In genomic region chr10:92556526-92557422, GRCm38 (mm10) we compare ENCODE assay signal across 11 mouse cellular contexts.
DNase-seq lines count a peak whose midpoint lies in the region; ATAC-seq and TF ChIP-seq lines count a peak whose summit lies in the region.
"Had no signal": no experiment of that assay in that cellular context is flagged by ENCODE, and none has a peak within 500 bp of the region (broad histone marks: within the 10 kb centered on the region; RNA-seq: fewer than 3 reads in every experiment).

No protein-coding gene starts in this region.

- intact Hi-C loops in left cerebral cortex, postnatal 4 days (cut with DNase I): no loop called here

- peaks cover 35% of the 10 kb centered on the region for H3K4me1 ChIP-seq in forebrain, embryonic 13.5 days
- peaks cover 7% of the 10 kb centered on the region; the same call in 1 of the 2 replicates for H3K4me1 ChIP-seq in limb, embryonic 14.5 days (ENCODE audit: control insufficient read depth, insufficient read depth, low read length)
- H3K4me1 ChIP-seq in stomach, embryonic 15.5 days: peaks cover 9% of the 10 kb centered on the region; the same call in 1 of the 2 replicates
- H3K4me1 ChIP-seq: megakaryocyte, embryonic 14.5 days had no signal

- DNase-seq in left cerebral cortex, postnatal 4 days: peak; percentile 29
- DNase-seq in left cerebral cortex, adult 11 months (ENCODE audit: low spot score): no peak
- DNase-seq in limb, embryonic 14.5 days (ENCODE audit: low spot score): peak; percentile 10
- DNase-seq in heart, adult 9 months (ENCODE audit: low spot score in 2 of 2): no peak
- DNase-seq in heart, adult 8-10 months (ENCODE audit: low spot score): no peak
- no peak for DNase-seq in layer of hippocampus, adult 9-10 months (ENCODE audit: low spot score)
- DNase-seq: adrenal gland, postnatal 14 days had no signal

- peak overlapping the region; percentile 85 for H3K27ac ChIP-seq in forebrain, embryonic 13.5 days
- no peak overlapping the region for H3K27ac ChIP-seq in limb, embryonic 14.5 days (replicated peaks; ENCODE audit: low read depth, low read length)
- no peak overlapping the region for H3K27ac ChIP-seq in stomach, embryonic 15.5 days

- ATAC-seq in forebrain, embryonic 13.5 days: peak; percentile 87
- no peak; the same call in 1 of the 2 replicates for ATAC-seq in limb, embryonic 14.5 days (ENCODE audit: low FRiP score, low read depth)
- ATAC-seq in stomach, embryonic 15.5 days (ENCODE audit: insufficient read depth, low FRiP score, low read depth): peak; percentile 65

- no peak for TF ChIP-seq POLR2A in limb, embryonic 14.5 days (IDR thresholded peaks at IDR 0.05; ENCODE audit: borderline replicate concordance, extremely low read depth, insufficient read depth, insufficient read length)

- no peaks in the 10 kb centered on the region for H3K36me3 ChIP-seq in forebrain, embryonic 13.5 days (ENCODE audit: poor library complexity, severe bottlenecking)
- H3K36me3 ChIP-seq in limb, embryonic 14.5 days (ENCODE audit: control insufficient read depth, insufficient read depth, low read length): no peaks in the 10 kb centered on the region
- H3K36me3 ChIP-seq in stomach, embryonic 15.5 days: no peaks in the 10 kb centered on the region

- H3K4me3 ChIP-seq in forebrain, embryonic 13.5 days: no peak overlapping the region; the same call in 1 of the 2 replicates
- H3K4me3 ChIP-seq in limb, embryonic 14.5 days (replicated peaks; ENCODE audit: low read length): no peak overlapping the region
- no peak overlapping the region for H3K4me3 ChIP-seq in stomach, embryonic 15.5 days (replicated peaks)
- H3K4me3 ChIP-seq: megakaryocyte, embryonic 14.5 days had no signal

- WGBS in forebrain, embryonic 13.5 days: 1% methylated on average over 8 of the region's 8 CpGs
- 10% methylated on average over 8 of the region's 8 CpGs for WGBS in limb, embryonic 14.5 days
- 12% methylated on average over 8 of the region's 8 CpGs for WGBS in stomach, embryonic 15.5 days

- peak overlapping the region; percentile 53 for H3K4me2 ChIP-seq in forebrain, embryonic 13.5 days
- H3K4me2 ChIP-seq in limb, embryonic 14.5 days (replicated peaks; ENCODE audit: low read depth, low read length, severe bottlenecking): peak overlapping the region; percentile 18
- peak overlapping the region; percentile 16; the same call in 1 of the 2 replicates for H3K4me2 ChIP-seq in stomach, embryonic 15.5 days
- H3K4me2 ChIP-seq: heart, embryonic 11.5 days had no signal

- H3K27me3 ChIP-seq in forebrain, embryonic 13.5 days: peaks cover 3% of the 10 kb centered on the region; the same call in 1 of the 2 replicates
- no peaks in the 10 kb centered on the region for H3K27me3 ChIP-seq in limb, embryonic 14.5 days (ENCODE audit: control insufficient read depth, insufficient read depth, low read length)
- no peaks in the 10 kb centered on the region for H3K27me3 ChIP-seq in stomach, embryonic 15.5 days (replicated peaks)
- H3K27me3 ChIP-seq: megakaryocyte, embryonic 14.5 days had no signal

- 0 out of 2 replicates have a peak overlapping the region, but pooled peaks have one; percentile 12 for H3K9ac ChIP-seq in forebrain, embryonic 13.5 days
- H3K9ac ChIP-seq in limb, embryonic 14.5 days (ENCODE audit: low read depth, low read length, severe bottlenecking): no peak overlapping the region
- H3K9ac ChIP-seq in stomach, embryonic 15.5 days: no peak overlapping the region

- H3K9me3 ChIP-seq in forebrain, embryonic 13.5 days (replicated peaks): no peaks in the 10 kb centered on the region
- H3K9me3 ChIP-seq in limb, embryonic 14.5 days (ENCODE audit: control insufficient read depth, low read length): no peaks in the 10 kb centered on the region
- H3K9me3 ChIP-seq in stomach, embryonic 15.5 days: no peaks in the 10 kb centered on the region

Comparison
In these comparisons a context has a peak if more than half of its experiments do, and no peak if none do; other contexts are left out.
1. DNase-seq: peak in left cerebral cortex, postnatal 4 days (single experiment) and limb, embryonic 14.5 days (single experiment); none in left cerebral cortex, adult 11 months (single experiment), heart, adult 9 months (0 of 2), heart, adult 8-10 months (single experiment) and layer of hippocampus, adult 9-10 months (single experiment).
2. Peak in every context shown above with its lines, with median percentiles within 50 percentile points of each other: H3K4me2 ChIP-seq.